Mouse (Mus musculus) heart, postnatal 0 days (tissue): ENCODE measurements around the gene Alcam. TPM values are rescaled to one million over a fixed set of nuclear protein-coding genes. Genes with fewer than 3 reads are reported as not detected.

Experiments used
- ATAC-seq: fragments of 200-750 bp; cut with Nextera tagmentation; 2 replicates; pipeline ENCODE4 v1.8.0; 2017; ENCODE audit warnings: low read depth, moderate number of reproducible peaks, moderate library complexity; ENCODE audit not compliant: insufficient read depth
- DNase-seq: peaks from one replicate; pipeline ENCODE4 v3.0.0-alpha.2; 2016; ENCODE audit warnings: low spot score
- H3K27ac ChIP-seq: fragments of 300-500 bp; sonication (generic); 2 replicates; pipeline ENCODE4 v1.5.1; 2014; ENCODE audit warnings: low read depth, mild to moderate bottlenecking
- H3K27me3 ChIP-seq: fragments of 300-500 bp; sonication (generic); 2 replicates; pipeline ENCODE4 v1.6.1; 2014; ENCODE audit warnings: low read length, mixed read lengths; ENCODE audit not compliant: control insufficient read depth, insufficient read depth
- H3K36me3 ChIP-seq: fragments of 300-500 bp; sonication (generic); replicated peaks from 2 replicates; pipeline ENCODE4 v1.6.1; 2014; ENCODE audit warnings: low read length, mixed read lengths; ENCODE audit not compliant: control insufficient read depth, insufficient read depth
- H3K4me1 ChIP-seq: fragments of 300-500 bp; sonication (generic); 2 replicates; pipeline ENCODE4 v1.6.1; 2014; ENCODE audit warnings: antibody characterized with exemption; ENCODE audit not compliant: control insufficient read depth, insufficient read depth
- H3K4me2 ChIP-seq: fragments of 300-500 bp; sonication (generic); 2 replicates; pipeline ENCODE4 v1.6.1; 2014; ENCODE audit warnings: low read depth, mild to moderate bottlenecking, low read length, moderate library complexity
- H3K4me3 ChIP-seq: fragments of 300-500 bp; sonication (generic); 2 replicates; pipeline ENCODE4 v1.5.1; 2014; ENCODE audit warnings: low read depth, low read length
- H3K9ac ChIP-seq: fragments of 300-500 bp; sonication (generic); replicated peaks from 2 replicates; pipeline ENCODE4 v1.6.1; 2014; ENCODE audit warnings: low read depth, low read length, mixed read lengths
- H3K9me3 ChIP-seq: fragments of 300-500 bp; sonication (generic); replicated peaks from 2 replicates; pipeline ENCODE4 v1.6.1; 2016; ENCODE audit warnings: low read length; ENCODE audit not compliant: control insufficient read depth
- CTCF ChIP-seq: IDR thresholded peaks from 2 replicates; pipeline ENCODE4 v1.5.1; 2016; ENCODE audit warnings: antibody characterized with exemption, control low read depth, low read depth
- EP300 ChIP-seq: IDR thresholded peaks from 2 replicates; pipeline ENCODE4 v1.6.1; 2016; ENCODE audit warnings: antibody characterized with exemption, low read depth
- WGBS: fragments of 180-500 bp; shearing (Covaris S2); extraction: QIAGEN DNeasy Blood & Tissue Kit; methylation state at CpG from one replicate; pipeline ENCODE4 v1.1.7; 2014; 5-methylcytosine and 5-hydroxymethylcytosine counted together
- polyA plus RNA-seq: library from polyadenylated mRNA; unstranded; fragments of >200 nt; fragmentation: Nextera tagmentation; extraction: Ambion mirVana; gene quantifications from 2 replicates; pipeline ENCODE4 v1.2.1, GENCODE M21; 2015
- total RNA-seq: library from RNA; depleted of rRNA; stranded (reverse); fragments of >200 nt; gene quantifications from 2 replicates; pipeline ENCODE4 v1.2.3, GENCODE M21; 2014; ENCODE audit warnings: low replicate concordance

The Alcam gene
- total and polyA plus RNA-seq, 2 experiments from 2014 or later, result 2.1 to 20.3 TPM

DNA sequence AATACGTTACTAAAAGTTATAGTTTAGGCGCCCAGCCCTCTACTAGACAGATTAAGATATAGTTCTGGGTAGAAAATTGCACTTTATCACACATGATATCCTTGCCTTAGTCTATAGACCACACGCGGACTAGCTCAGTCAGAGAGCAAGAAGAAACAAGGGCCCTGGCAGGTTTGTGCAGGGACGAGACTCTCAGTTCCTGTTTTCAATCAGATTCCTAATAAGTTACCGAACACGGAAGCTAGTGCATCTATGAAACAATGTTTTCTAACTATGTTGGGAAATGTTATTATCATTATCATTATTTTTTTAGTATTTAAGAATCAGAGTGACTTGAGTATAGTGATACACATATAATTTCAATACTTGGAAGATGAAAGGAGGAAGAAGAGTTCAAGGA, 152.1 kb downstream of the Alcam start:
- no peak overlapping the region for H3K4me2 ChIP-seq
- no peak overlapping the region for H3K4me3 ChIP-seq
- H3K27ac ChIP-seq, result no peak overlapping the region
- ATAC-seq (no peak), DNase-seq (no peak)
- H3K27me3 ChIP-seq, result no peaks in the 10 kb centered on the region
- no peaks in the 10 kb centered on the region for H3K9me3 ChIP-seq
- H3K9ac ChIP-seq, result no peak overlapping the region
- TF ChIP-seq EP300 (no peak), CTCF (no peak)
- no peaks in the 10 kb centered on the region for H3K36me3 ChIP-seq
- 88% methylated on average over 7 of the region's 7 CpGs for WGBS
- H3K4me1 ChIP-seq, result no peaks in the 10 kb centered on the region

DNA sequence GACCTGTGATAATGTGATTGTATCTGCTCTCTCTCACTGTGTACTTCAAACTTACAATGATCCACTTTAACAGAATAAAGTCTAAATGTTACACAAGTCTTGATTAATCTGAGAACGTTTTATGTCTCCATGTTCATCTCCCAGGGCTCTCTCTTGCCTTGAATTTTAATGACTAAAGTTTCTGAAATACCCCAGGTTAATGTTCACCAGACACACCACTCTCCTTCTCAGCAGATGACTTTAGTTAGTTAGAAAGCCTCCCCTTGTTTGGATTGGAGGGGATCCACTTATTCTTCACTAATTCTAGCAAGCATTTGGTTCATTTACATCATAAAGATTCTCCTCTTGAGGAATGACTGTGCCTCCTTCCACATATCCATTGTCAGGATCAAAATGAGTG, 157.5 kb downstream of the Alcam start:
- no peaks in the 10 kb centered on the region for H3K9me3 ChIP-seq
- no peak for DNase-seq
- 41% methylated on average over 1 of the region's 1 CpGs for WGBS
- no peak overlapping the region for H3K4me2 ChIP-seq
- no peak overlapping the region for H3K27ac ChIP-seq
- H3K36me3 ChIP-seq, result no peaks in the 10 kb centered on the region
- TF ChIP-seq EP300 (no peak), CTCF (no peak)
- H3K4me1 ChIP-seq, result no peaks in the 10 kb centered on the region
- ATAC-seq, result no peak
- no peak overlapping the region for H3K9ac ChIP-seq
- no peak overlapping the region for H3K4me3 ChIP-seq
- H3K27me3 ChIP-seq, result no peaks in the 10 kb centered on the region

DNA sequence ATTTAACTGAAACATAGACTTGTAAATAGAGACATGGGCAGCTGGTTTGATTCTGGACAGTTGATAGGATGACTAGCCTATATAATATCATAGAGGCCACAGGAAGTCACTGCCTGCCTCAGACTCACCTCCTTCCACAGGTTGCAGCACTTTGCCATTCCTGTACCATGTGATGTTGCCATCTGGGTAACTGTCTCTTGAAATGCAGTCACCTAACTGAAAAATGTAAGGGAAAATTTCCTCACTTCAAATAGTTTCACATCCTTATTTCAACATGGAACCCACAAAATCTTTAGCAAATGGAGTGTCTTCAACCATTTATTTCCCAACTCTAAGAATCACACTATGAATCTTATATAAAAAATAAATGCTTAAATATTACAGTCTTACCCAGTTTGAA, 158.3 kb downstream of the Alcam start:
- Histone ChIP-seq H3K4me1 (no peaks in the 10 kb centered on the region), H3K27me3 (no peaks in the 10 kb centered on the region), H3K9me3 (no peaks in the 10 kb centered on the region), H3K36me3 (no peaks in the 10 kb centered on the region), H3K4me3 (no peak overlapping the region), H3K9ac (no peak overlapping the region), H3K4me2 (no peak overlapping the region), H3K27ac (no peak overlapping the region)
- DNase-seq, result no peak
- TF ChIP-seq EP300 (no peak), CTCF (no peak)
- no peak for ATAC-seq

DNA sequence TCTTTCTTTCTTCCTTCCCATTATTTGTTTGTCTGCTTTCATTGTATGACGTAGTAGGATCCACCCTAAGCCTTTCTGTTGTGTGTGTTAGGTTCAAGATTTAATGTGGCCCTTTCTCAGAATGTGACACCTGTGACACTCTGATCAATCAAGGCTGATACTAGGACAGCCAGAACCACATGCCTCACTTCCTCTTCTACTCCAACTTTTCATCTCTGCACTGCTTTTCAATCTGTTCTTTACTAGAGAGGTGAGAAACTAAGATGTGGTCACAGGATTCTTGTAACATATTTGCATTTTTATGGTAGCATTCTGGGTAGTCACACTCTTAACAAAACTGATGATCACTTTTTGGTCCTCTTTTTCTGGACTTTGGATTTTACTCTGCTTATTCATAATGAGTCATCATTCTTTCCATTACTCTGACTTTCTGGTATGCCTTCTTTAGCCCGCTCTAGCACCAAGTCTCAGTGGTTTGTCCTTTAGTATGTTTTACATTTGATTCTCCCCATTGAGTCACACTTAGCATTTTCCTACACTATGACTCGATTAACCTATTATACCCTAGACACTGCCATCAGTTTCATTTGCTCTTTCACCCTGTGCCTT, 161.3 kb downstream of the Alcam start:
- WGBS, result 88% methylated on average over 3 of the region's 3 CpGs
- no peaks in the 10 kb centered on the region for H3K36me3 ChIP-seq
- TF ChIP-seq CTCF, result no peak
- TF ChIP-seq EP300, result no peak
- no peak overlapping the region for H3K4me3 ChIP-seq
- no peaks in the 10 kb centered on the region for H3K9me3 ChIP-seq
- no peaks in the 10 kb centered on the region for H3K4me1 ChIP-seq
- DNase-seq, result no peak
- H3K4me2 ChIP-seq, result no peak overlapping the region
- no peaks in the 10 kb centered on the region for H3K27me3 ChIP-seq
- no peak overlapping the region for H3K9ac ChIP-seq
- no peak overlapping the region for H3K27ac ChIP-seq
- no peak for ATAC-seq

DNA sequence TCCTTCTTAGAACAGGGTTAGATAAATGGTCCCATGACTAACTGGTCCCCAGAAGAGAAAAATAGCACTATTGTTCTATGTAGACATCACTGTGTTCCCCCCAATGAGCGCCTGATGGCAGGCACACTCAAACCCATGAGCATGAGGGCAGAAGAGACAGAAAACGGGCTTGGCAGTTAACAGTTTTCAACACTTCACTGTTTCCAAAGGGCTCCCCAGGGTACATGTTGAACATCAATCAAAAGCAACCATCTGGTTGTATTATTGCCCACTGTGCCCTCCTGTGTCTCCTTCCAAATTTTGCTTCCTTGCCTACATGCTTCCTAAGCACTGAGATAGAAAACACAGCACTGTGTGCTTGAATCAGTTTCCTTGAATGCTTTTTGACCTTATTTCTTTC, 173.7 kb downstream of the Alcam start:
- Histone ChIP-seq H3K4me1 (no peaks in the 10 kb centered on the region), H3K4me3 (no peak overlapping the region), H3K9ac (no peak overlapping the region), H3K36me3 (no peaks in the 10 kb centered on the region), H3K27ac (no peak overlapping the region), H3K27me3 (no peaks in the 10 kb centered on the region), H3K4me2 (no peak overlapping the region), H3K9me3 (no peaks in the 10 kb centered on the region)
- DNase-seq (no peak), ATAC-seq (no peak)
- TF ChIP-seq CTCF (no peak), EP300 (no peak)
- WGBS, result 74% methylated on average over 2 of the region's 2 CpGs

DNA sequence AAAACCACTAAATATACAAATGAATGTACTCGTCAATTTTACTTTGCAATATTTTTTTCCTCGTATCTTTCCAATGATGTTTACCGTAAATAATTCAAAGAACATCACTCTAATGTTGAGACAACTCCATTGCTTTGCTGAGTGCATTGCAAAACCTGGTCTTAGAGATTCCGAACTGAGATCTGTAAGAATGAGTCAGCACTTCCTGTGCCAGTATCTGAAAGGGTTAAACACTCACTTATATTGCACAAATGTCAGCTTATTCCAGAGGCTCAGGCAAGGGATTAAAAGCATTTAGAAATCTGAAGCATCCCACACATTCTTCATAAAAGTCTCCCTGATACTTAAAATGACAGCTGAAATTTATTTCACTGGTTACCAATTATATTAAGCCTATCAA, 188.8 kb downstream of the Alcam start:
- Histone ChIP-seq H3K9ac (no peak overlapping the region), H3K4me1 (no peaks in the 10 kb centered on the region), H3K36me3 (no peaks in the 10 kb centered on the region), H3K4me3 (no peak overlapping the region), H3K9me3 (no peaks in the 10 kb centered on the region), H3K27ac (no peak overlapping the region), H3K4me2 (no peak overlapping the region), H3K27me3 (no peaks in the 10 kb centered on the region)
- DNase-seq (no peak), ATAC-seq (no peak)
- WGBS, result 87% methylated on average over 4 of the region's 4 CpGs
- TF ChIP-seq CTCF (no peak), EP300 (no peak)
